In the genomic region with DNA sequence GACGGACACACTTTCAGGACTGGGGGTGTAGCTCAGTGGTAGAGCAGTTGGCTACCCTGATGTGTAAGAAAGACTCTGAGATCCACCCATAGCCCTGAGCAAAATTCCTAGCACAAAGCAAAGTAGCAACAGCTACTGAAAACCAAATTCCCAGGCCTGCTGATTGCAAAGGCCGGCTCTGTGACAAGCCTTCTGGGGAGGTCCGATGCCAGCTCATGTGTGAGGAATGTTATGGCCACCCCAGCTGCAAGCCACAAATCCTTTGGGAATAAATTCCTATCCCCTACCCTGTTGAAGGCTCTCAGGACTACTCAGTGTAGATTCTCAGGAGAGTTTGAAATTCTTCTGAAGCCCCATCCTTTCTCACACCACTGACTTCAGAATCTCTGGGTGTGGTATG, we compare ENCODE assay signal across 20 mouse cellular contexts.
"Had no signal": no experiment of that assay in that cellular context is flagged by ENCODE, and none has a peak within 500 bp of the region (broad histone marks: within the 10 kb centered on the region; RNA-seq: fewer than 3 reads in every experiment).

No protein-coding gene starts in this region.

- H3K27ac ChIP-seq: kidney, embryonic 15.5 days; limb, embryonic 10.5 days; limb, embryonic 13.5 days; liver, embryonic 12.5 days; liver, embryonic 15.5 days; lung, embryonic 15.5 days; macrophage; midbrain, embryonic 12.5 days; midbrain, embryonic 15.5 days; neural tube, embryonic 12.5 days; neural tube, embryonic 15.5 days had no signal

- H3K4me3 ChIP-seq: kidney, embryonic 15.5 days; limb, embryonic 10.5 days; limb, embryonic 13.5 days; liver, embryonic 12.5 days; liver, embryonic 15.5 days; lung, embryonic 15.5 days; midbrain, embryonic 12.5 days; midbrain, embryonic 15.5 days; neural tube, embryonic 12.5 days; neural tube, embryonic 15.5 days had no signal

- DNase-seq: kidney, postnatal 10 days; kidney, postnatal 36 days; liver; lung, adult 18-20 months; lung, postnatal 14 days; retina, postnatal 1 day; right cerebral cortex, postnatal 25 days; thymus, adult 18-20 months; thymus, postnatal 36 days had no signal

- H3K4me1 ChIP-seq: kidney, embryonic 15.5 days; limb, embryonic 13.5 days; liver, embryonic 12.5 days; liver, embryonic 15.5 days; lung, embryonic 15.5 days; midbrain, embryonic 12.5 days; midbrain, embryonic 15.5 days; neural tube, embryonic 12.5 days; neural tube, embryonic 15.5 days had no signal
